Mouse (Mus musculus) stomach, postnatal 0 days (tissue): ENCODE measurements at regions not wholly inside any gene's neighbourhood (a gene's known extent, or its start where the extent isn't known, plus 50 kb on each side); places are given as distances from the start of the nearest gene placed in this dataset.

Experiments used
- CTCF ChIP-seq: IDR thresholded peaks from 2 replicates; pipeline ENCODE4 v1.5.1; 2016; ENCODE audit warnings: antibody characterized with exemption, low read depth, mild to moderate bottlenecking, moderate library complexity
- EP300 ChIP-seq: optimal IDR thresholded peaks from 2 replicates; pipeline ENCODE3; 2016; ENCODE audit warnings: antibody characterized with exemption

DNA sequence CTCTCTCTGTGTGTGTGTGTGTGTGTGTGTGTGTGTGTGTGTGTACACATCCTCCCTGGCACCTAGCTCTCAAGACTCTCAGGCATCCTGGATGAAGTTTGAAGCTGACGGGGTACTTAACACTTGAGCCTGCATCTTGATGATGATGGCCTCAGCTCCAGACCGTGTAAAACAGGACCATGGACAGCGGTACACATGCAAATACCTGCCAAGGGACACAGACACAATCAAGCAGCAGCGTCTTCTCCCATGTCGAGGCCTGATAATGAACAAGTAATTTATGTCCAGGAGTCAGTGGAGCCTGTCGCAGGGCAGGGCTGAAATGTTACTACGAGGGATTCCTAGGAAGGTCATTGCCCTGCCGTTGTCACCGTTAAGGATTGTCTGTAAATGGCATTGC is 133.9 kb downstream of the Melk start:
- TF ChIP-seq CTCF: no peak
- TF ChIP-seq EP300: no peak
